Mouse (Mus musculus) neural tube, embryonic 13.5 days (tissue): ENCODE measurements at regions not wholly inside any gene's neighbourhood (a gene's known extent, or its start where the extent isn't known, plus 50 kb on each side); places are given as distances from the start of the nearest gene placed in this dataset.

Source experiments
- ATAC-seq: fragments of 200-750 bp; cut with Nextera tagmentation; 2 replicates; pipeline ENCODE4 v1.8.0; 2017; ENCODE audit warnings: low read depth, mild to moderate bottlenecking, moderate TSS enrichment, moderate library complexity
- H3K27ac ChIP-seq: fragments of 300-500 bp; sonication (generic); replicated peaks from 2 replicates; pipeline ENCODE4 v1.5.1; 2015; ENCODE audit warnings: moderate library complexity, mild to moderate bottlenecking, inconsistent platforms
- H3K27me3 ChIP-seq: fragments of 300-500 bp; sonication (generic); 2 replicates; pipeline ENCODE4 v1.6.1; 2015; ENCODE audit warnings: mild to moderate bottlenecking, inconsistent platforms
- H3K36me3 ChIP-seq: fragments of 300-500 bp; sonication (generic); 2 replicates; pipeline ENCODE4 v1.6.1; 2015; ENCODE audit warnings: mild to moderate bottlenecking, inconsistent platforms
- H3K4me1 ChIP-seq: fragments of 300-500 bp; sonication (generic); replicated peaks from 2 replicates; pipeline ENCODE4 v1.6.1; 2015; ENCODE audit warnings: inconsistent platforms
- H3K4me2 ChIP-seq: fragments of 300-500 bp; sonication (generic); 2 replicates; pipeline ENCODE4 v1.6.1; 2015; ENCODE audit warnings: inconsistent platforms, mild to moderate bottlenecking, moderate library complexity
- H3K4me3 ChIP-seq: fragments of 300-500 bp; sonication (generic); 2 replicates; pipeline ENCODE4 v1.5.1; 2015; ENCODE audit warnings: mild to moderate bottlenecking, inconsistent platforms
- H3K9ac ChIP-seq: fragments of 300-500 bp; sonication (generic); 2 replicates; pipeline ENCODE4 v1.6.1; 2015; ENCODE audit warnings: moderate library complexity, mild to moderate bottlenecking, inconsistent platforms
- H3K9me3 ChIP-seq: fragments of 300-500 bp; sonication (generic); 2 replicates; pipeline ENCODE4 v1.6.1; 2016; ENCODE audit warnings: inconsistent platforms
- WGBS: fragments of 180-500 bp; shearing (Covaris S2); methylation state at CpG from one replicate; pipeline ENCODE4 v1.1.7; 2015; 5-methylcytosine and 5-hydroxymethylcytosine counted together

DNA sequence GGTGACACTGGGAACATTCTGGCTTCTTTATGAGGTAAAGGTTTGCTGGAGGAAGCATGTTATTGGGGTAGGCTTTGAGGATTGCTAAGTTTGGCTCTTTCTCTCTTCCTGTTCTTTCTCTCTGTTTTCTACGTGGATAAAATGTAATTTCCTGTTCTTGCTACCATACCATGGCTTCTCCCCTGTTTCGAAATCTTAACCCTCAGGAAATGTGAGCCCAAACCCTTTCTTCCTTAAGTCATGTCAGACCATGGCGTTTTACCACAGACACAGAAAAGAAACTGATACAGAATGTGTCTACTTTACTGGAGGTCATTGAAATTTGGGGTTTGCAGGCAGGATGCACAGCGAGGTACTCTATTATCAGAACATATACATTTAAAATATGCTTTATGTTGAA lies 552.7 kb upstream of the Camk1g start:
- Histone ChIP-seq H3K27me3 (no peaks in the 10 kb centered on the region), H3K9me3 (no peaks in the 10 kb centered on the region), H3K36me3 (no peaks in the 10 kb centered on the region), H3K4me2 (no peak overlapping the region), H3K4me1 (no peaks in the 10 kb centered on the region), H3K4me3 (no peak overlapping the region), H3K27ac (no peak overlapping the region), H3K9ac (no peak overlapping the region)
- ATAC-seq, result no peak
- 83% methylated on average over 4 of the region's 4 CpGs for WGBS

- no peaks in the 10 kb centered on the region for H3K27me3 ChIP-seq
These were observed 549.1 kb upstream of the Camk1g start for GRCm38 (mm10) chr1:193919243-193919642.

DNA sequence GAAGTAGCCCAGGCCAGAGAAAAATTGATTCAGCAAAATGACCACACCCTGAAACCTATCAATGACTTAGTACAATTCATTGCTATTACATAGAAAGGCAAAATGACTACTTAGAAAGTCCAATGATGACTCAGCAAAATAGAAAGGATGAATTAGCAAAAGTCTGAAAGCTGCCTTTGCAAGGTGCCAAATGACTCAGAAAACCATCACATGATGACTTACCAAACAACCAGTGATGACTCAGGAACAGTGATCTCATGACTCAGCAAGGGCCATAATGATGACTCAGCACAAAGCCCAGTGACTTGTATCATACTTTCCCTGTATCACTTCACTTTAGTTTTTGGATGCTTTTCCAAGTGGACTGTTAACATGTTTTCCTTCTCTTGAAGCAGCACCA lies 535.6 kb upstream of the Camk1g start:
- Histone ChIP-seq H3K27me3 (no peaks in the 10 kb centered on the region), H3K4me1 (no peaks in the 10 kb centered on the region), H3K9ac (no peak overlapping the region), H3K4me2 (no peak overlapping the region), H3K36me3 (no peaks in the 10 kb centered on the region), H3K4me3 (no peak overlapping the region), H3K27ac (no peak overlapping the region), H3K9me3 (no peaks in the 10 kb centered on the region)
- no peak for ATAC-seq

More at GRCm38 (mm10) chr1:193919243-193919642, 549.1 kb upstream of the Camk1g start:
- no peak overlapping the region for H3K27ac ChIP-seq
- H3K9ac ChIP-seq, result no peak overlapping the region
- no peaks in the 10 kb centered on the region for H3K36me3 ChIP-seq
- ATAC-seq, result no peak
- no peak overlapping the region for H3K4me3 ChIP-seq
- WGBS, result 74% methylated on average over 3 of the region's 3 CpGs
- no peaks in the 10 kb centered on the region for H3K4me1 ChIP-seq
- no peaks in the 10 kb centered on the region for H3K9me3 ChIP-seq
- no peak overlapping the region for H3K4me2 ChIP-seq

GRCm38 (mm10) chr1:193894072-193894471 lies 524.0 kb upstream of the Camk1g start:
- Histone ChIP-seq H3K27ac (no peak overlapping the region), H3K9ac (no peak overlapping the region), H3K4me2 (no peak overlapping the region), H3K36me3 (no peaks in the 10 kb centered on the region), H3K9me3 (no peaks in the 10 kb centered on the region), H3K4me1 (peaks cover 14% of the 10 kb centered on the region), H3K27me3 (no peaks in the 10 kb centered on the region), H3K4me3 (no peak overlapping the region)
- ATAC-seq, result no peak

DNA sequence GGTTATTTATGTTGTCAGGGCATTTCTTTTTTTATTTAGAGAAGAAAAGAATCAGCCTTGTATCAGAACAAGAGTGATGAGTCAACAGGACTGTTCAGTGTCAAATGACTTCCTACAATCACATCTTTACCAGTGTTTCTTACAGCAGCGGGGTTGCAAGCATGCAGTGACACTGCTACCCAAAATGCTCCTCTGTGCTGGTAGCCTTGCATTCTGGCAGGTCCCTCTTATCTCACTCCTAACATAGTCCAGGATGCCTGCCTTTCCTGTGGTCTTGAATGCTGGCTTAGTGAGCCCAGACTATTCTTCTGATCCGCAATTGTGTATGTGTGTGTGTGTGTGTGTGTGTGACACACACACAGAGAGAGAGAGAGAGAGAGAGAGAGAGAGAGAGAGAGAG lies 506.4 kb upstream of the Camk1g start:
- no peaks in the 10 kb centered on the region for H3K4me1 ChIP-seq
- H3K4me2 ChIP-seq, result no peak overlapping the region
- 82% methylated on average over 2 of the region's 2 CpGs for WGBS
- H3K36me3 ChIP-seq, result no peaks in the 10 kb centered on the region
- no peaks in the 10 kb centered on the region for H3K27me3 ChIP-seq
- no peak overlapping the region for H3K27ac ChIP-seq
- no peak overlapping the region for H3K9ac ChIP-seq
- no peaks in the 10 kb centered on the region for H3K9me3 ChIP-seq
- no peak for ATAC-seq
- H3K4me3 ChIP-seq, result no peak overlapping the region

DNA sequence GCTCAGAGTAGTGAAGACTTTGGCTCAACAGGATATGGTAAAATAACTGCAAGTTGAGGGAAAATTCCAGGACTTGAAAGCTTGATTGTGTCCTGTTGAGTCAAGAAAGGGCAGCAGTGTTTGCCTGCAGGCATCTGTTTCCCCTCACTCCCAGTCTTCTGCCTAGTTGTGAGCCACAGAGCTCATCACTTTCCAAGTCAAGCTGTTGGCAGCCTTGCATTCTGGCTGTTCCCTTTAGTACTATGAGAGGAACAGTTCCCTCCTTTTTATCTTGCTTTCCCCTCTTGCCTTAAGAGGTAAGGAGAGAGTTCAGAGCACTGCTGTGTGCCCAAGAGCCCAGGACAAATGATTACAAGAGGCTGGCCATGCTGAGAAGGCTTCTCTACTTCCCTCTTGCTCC lies 506.0 kb upstream of the Camk1g start:
- H3K27me3 ChIP-seq, result no peaks in the 10 kb centered on the region
- H3K4me1 ChIP-seq, result no peaks in the 10 kb centered on the region
- no peak overlapping the region for H3K4me2 ChIP-seq
- no peak overlapping the region for H3K27ac ChIP-seq
- no peaks in the 10 kb centered on the region for H3K9me3 ChIP-seq
- no peak for ATAC-seq
- no peaks in the 10 kb centered on the region for H3K36me3 ChIP-seq
- H3K9ac ChIP-seq, result no peak overlapping the region
- H3K4me3 ChIP-seq, result no peak overlapping the region

DNA sequence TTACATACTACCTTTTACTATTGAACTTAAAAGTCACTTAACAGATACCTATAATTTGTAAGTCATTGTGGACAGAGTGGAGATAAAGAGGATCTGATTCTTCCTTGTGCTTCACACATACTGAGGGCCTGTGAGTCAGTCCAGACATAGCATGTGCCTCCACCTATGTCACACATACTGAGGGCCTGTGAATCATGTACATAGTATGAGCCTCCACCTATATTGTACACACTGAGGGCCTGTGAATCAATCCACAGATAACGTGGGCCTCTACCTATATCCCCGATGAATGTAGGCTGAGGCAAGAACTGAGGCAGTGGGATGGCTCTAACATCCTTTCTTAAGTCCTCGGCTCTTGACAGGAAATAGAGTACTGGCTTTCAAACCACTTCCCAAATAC lies 505.2 kb upstream of the Camk1g start:
- Histone ChIP-seq H3K4me1 (no peaks in the 10 kb centered on the region), H3K4me2 (no peak overlapping the region), H3K9me3 (no peaks in the 10 kb centered on the region), H3K9ac (no peak overlapping the region), H3K27me3 (no peaks in the 10 kb centered on the region), H3K36me3 (no peaks in the 10 kb centered on the region), H3K27ac (no peak overlapping the region), H3K4me3 (no peak overlapping the region)
- 98% methylated on average over 3 of the region's 3 CpGs for WGBS
- no peak for ATAC-seq

DNA sequence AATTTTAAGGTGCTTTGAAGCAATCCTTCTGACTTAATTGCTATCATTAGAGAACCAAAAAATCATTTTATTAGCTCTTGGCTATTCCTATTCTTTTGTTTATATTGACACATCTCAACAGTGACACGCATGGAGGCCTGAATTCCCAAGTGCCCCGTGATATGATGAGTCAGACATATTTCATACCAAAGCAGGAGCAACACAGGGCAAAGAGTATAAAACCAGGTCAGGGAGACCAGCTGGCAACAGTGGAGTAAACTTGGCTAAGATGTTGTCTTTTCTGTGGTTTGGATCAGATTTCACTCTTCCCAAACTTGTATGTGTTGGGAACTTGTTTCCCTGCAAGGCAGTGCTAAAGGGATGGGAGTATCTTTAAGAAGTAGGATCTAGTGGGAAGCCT lies 500.6 kb upstream of the Camk1g start:
- WGBS, result 82% methylated on average over 2 of the region's 2 CpGs
- H3K4me3 ChIP-seq, result no peak overlapping the region
- no peak for ATAC-seq

GRCm38 (mm10) chr1:193868639-193869320 lies 498.7 kb upstream of the Camk1g start:
- Histone ChIP-seq H3K4me3 (no peak overlapping the region), H3K4me1 (0 out of 2 replicates have a peak, but pooled peaks cover 10% of the 10 kb centered on the region), H3K4me2 (no peak overlapping the region), H3K9ac (no peak overlapping the region), H3K9me3 (no peaks in the 10 kb centered on the region), H3K36me3 (no peaks in the 10 kb centered on the region), H3K27me3 (no peaks in the 10 kb centered on the region), H3K27ac (no peak overlapping the region)
- no peak for ATAC-seq
- 62% methylated on average over 4 of the region's 4 CpGs for WGBS

More for the DNA sequence above, 500.6 kb upstream of the Camk1g start:
- no peaks in the 10 kb centered on the region for H3K9me3 ChIP-seq
- no peaks in the 10 kb centered on the region for H3K27me3 ChIP-seq
- no peaks in the 10 kb centered on the region for H3K36me3 ChIP-seq
- 0 out of 2 replicates have a peak, but pooled peaks cover 10% of the 10 kb centered on the region for H3K4me1 ChIP-seq
- no peak overlapping the region for H3K9ac ChIP-seq
- no peak overlapping the region for H3K4me2 ChIP-seq
- no peak overlapping the region for H3K27ac ChIP-seq

DNA sequence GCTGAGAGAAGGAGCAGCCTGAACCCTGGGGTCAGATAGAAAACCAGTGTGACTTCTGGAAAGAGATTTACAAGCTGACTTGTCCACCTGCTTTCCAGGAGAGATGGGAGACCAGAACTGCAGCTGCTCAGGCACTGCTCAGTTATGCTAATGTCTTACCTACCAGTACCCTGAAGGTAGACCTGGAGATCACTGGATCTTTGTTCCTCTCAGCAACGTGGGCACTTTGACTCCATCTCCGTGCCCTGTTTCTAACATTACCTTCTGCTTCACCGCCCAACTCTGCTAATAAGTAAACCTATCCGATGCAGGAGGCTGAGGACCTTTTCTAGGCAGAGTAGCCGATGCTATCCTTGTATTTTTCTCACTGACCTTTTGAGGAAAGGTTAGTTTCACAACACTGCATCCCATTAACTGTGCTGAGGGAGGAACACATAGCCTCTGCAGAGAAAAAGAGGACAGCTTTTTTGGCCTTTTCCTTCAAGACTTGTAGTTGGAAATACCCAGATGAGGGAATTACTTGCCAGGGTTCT lies 490.7 kb upstream of the Camk1g start:
- Histone ChIP-seq H3K27me3 (no peaks in the 10 kb centered on the region), H3K36me3 (no peaks in the 10 kb centered on the region), H3K9ac (no peak overlapping the region), H3K4me3 (no peak overlapping the region), H3K9me3 (no peaks in the 10 kb centered on the region), H3K27ac (0 out of 2 replicates have a peak overlapping the region, but pooled peaks have one; percentile 69), H3K4me2 (no peak overlapping the region), H3K4me1 (peaks cover 18% of the 10 kb centered on the region)
- 64% methylated on average over 5 of the region's 5 CpGs for WGBS
- no peak; the same call in 1 of the 2 replicates for ATAC-seq

DNA sequence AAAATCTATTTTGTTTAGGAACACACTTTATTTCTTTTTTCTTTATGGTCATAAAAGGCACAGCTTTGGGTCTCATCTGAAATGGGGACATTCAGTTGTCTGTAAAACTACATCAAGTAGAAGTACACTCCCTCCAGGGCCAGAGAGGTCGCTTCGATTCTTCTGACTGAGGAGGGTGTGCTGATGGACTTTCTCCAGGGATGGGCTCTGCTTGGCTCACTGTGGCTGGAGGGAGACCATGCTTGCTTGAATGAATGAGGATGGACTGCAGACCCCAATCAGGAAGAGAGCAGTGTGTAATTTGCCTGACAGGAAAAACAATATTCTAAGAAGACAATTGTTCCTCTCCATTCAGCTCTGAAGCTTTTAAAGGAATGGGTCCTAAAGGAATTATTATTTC lies 490.3 kb upstream of the Camk1g start:
- 46% methylated on average over 2 of the region's 2 CpGs for WGBS
- Histone ChIP-seq H3K27ac (peak overlapping the region; percentile 69; the same call in 1 of the 2 replicates), H3K36me3 (no peaks in the 10 kb centered on the region), H3K27me3 (no peaks in the 10 kb centered on the region), H3K4me3 (no peak overlapping the region), H3K9me3 (no peaks in the 10 kb centered on the region), H3K9ac (no peak overlapping the region), H3K4me2 (no peak overlapping the region), H3K4me1 (peaks cover 18% of the 10 kb centered on the region)
- ATAC-seq, result peak; percentile 32; the same call in 1 of the 2 replicates

- Histone ChIP-seq H3K4me1 (peaks cover 18% of the 10 kb centered on the region), H3K27me3 (no peaks in the 10 kb centered on the region), H3K27ac (peak overlapping the region; percentile 69), H3K9me3 (no peaks in the 10 kb centered on the region), H3K4me3 (no peak overlapping the region), H3K9ac (no peak overlapping the region), H3K36me3 (no peaks in the 10 kb centered on the region), H3K4me2 (no peak overlapping the region)
- peak; percentile 47; the same call in 1 of the 2 replicates for ATAC-seq
- 22% methylated on average over 10 of the region's 10 CpGs for whole genome bisulfite sequencing
These were observed 489.4 kb upstream of the Camk1g start for GRCm38 (mm10) chr1:193859257-193860125.
